Mouse (Mus musculus): ENCODE results near the gene Plg.

- TF ChIP-seq CTCF (conservative IDR thresholded peaks at IDR 0.05; ENCODE audit: low read length) (no peak), POU5F1 (IDR thresholded peaks at IDR 0.05; ENCODE audit: borderline replicate concordance, low read length) (no peak), NANOG (IDR thresholded peaks at IDR 0.05; ENCODE audit: borderline replicate concordance, low read length) (no peak)
These were observed 30.9 kb upstream of the Plg start for GRCm38 (mm10) chr17:12347462-12347861.

All from E14TG2a.4 (cell line).